Mouse (Mus musculus) layer of hippocampus, postnatal 10 days (tissue): ENCODE results near the gene Gm8362. TPM values are rescaled to one million over a fixed set of nuclear protein-coding genes. Genes with fewer than 3 reads are reported as not detected.
"Not testable (repeated sequence)": the region's sequence is repeated elsewhere in the genome, so short reads cannot be mapped to it uniquely, and the experiment has no call there.

Experiments
- DNase-seq, 2 experiments: peaks; one replicate each; pipeline ENCODE4 v3.0.0; 2021; ENCODE audit warnings: low spot score in 2 of 2
- long read RNA-seq: library from polyadenylated mRNA; stranded (forward); transcript quantifications from one replicate; pipeline ENCODE4 v2.0.0, GENCODE M21; 2023
- total RNA-seq, 2 experiments: library from RNA; stranded (reverse); gene quantifications; 2 replicates each; pipeline ENCODE4 v1.2.3; 2021

Gm8362 gene
- total RNA-seq, result not detected
- long read RNA-seq, result 0 reads

GRCm38 (mm10) chr14:6774311-6774710 lies at the start of gene Gm8362:
TSS of gene Gm8362 (minus strand) at chr14:6774411.
- DNase-seq, result not testable (repeated sequence)

GRCm38 (mm10) chr14:6823297-6823696 lies 49.1 kb upstream of the Gm8362 start:
- DNase-seq, result not testable (repeated sequence)

GRCm38 (mm10) chr14:6757231-6757536 lies 17.0 kb downstream of the Gm8362 start:
- DNase-seq, result peak; percentile 4 to 9

GRCm38 (mm10) chr14:6756384-6757230 lies 17.6 kb downstream of the Gm8362 start:
- peak; percentile 8 to 22 for DNase-seq

GRCm38 (mm10) chr14:6742232-6742631 lies 32.0 kb downstream of the Gm8362 start, which contains the start of gene Gm3636:
TSS of gene Gm3636 (minus strand) at chr14:6742332.
- not testable (repeated sequence) for DNase-seq

- DNase-seq, result not testable (repeated sequence)
Measured at GRCm38 (mm10) chr14:6720151-6720550, 54.1 kb downstream of the Gm8362 start, which contains the start of gene Gm8050. TSS of gene Gm8050 (minus strand) at chr14:6720251.

Other genes starting within 250 kb of the Gm8362 start
- gene Gm8356, start 237.1 kb downstream of the Gm8362 start, total RNA-seq, result not detected
- under 1 TPM in 1 of 2 experiments, not detected in 1; 0.40 TPM for gene Gm3629, start 183.8 kb downstream of the Gm8362 start, total RNA-seq
- not detected for gene Gm3460, start 152.0 kb downstream of the Gm8362 start, total RNA-seq
- gene Gm10251, start 90.2 kb downstream of the Gm8362 start, total RNA-seq, result under 1 TPM in 1 of 2 experiments, not detected in 1; 0.23 TPM
- not detected for gene Gm8050, start 54.2 kb downstream of the Gm8362 start, total RNA-seq
- gene Gm3636, start 32.1 kb downstream of the Gm8362 start, total RNA-seq, result 1 to 10 TPM; 3.5 to 3.6 TPM
- under 1 TPM in 1 of 2 experiments, not detected in 1; 0.73 TPM for gene Gm3642, start 65.9 kb upstream of the Gm8362 start, total RNA-seq
- gene Gm3667, start 115.6 kb upstream of the Gm8362 start, total RNA-seq, result 1 to 10 TPM; 2.9 to 3.5 TPM
- not detected for gene Gm6356, start 199.4 kb upstream of the Gm8362 start, total RNA-seq